Mouse (Mus musculus): ENCODE measurements around the gene Ccdc124. TPM values are rescaled to one million over a fixed set of nuclear protein-coding genes. Genes with fewer than 3 reads are reported as not detected.

The Ccdc124 gene
- polyA plus RNA-seq, 1 experiment from 2014 or later, result 182 TPM

- peaks cover 18% of the 10 kb centered on the region for H3K4me1 ChIP-seq (ENCODE audit: control insufficient read depth, insufficient read depth, low read length)
- H3K36me3 ChIP-seq (ENCODE audit: control insufficient read depth, insufficient read depth, low read length), result 0 out of 2 replicates have a peak, but pooled peaks cover 3% of the 10 kb centered on the region
- H3K9ac ChIP-seq (ENCODE audit: low read depth, low read length), result peak overlapping the region; percentile 82
- ATAC-seq, result peak; percentile 74
- H3K27ac ChIP-seq (ENCODE audit: low read length), result no peak overlapping the region
- peak overlapping the region; percentile 58 for H3K4me3 ChIP-seq (ENCODE audit: low read depth, low read length)
- no peaks in the 10 kb centered on the region for H3K27me3 ChIP-seq (ENCODE audit: control insufficient read depth, insufficient read depth, low read depth, low read length)
- no peaks in the 10 kb centered on the region for H3K9me3 ChIP-seq (replicated peaks; ENCODE audit: control insufficient read depth, low read length, poor library complexity, severe bottlenecking)
- 6% methylated on average over 31 of the region's 33 CpGs for WGBS
- peak overlapping the region; percentile 89 for H3K4me2 ChIP-seq (ENCODE audit: low read length)
Observed at GRCm38 (mm10) chr8:70856541-70857197, 17.1 kb downstream of the Ccdc124 start.

DNA sequence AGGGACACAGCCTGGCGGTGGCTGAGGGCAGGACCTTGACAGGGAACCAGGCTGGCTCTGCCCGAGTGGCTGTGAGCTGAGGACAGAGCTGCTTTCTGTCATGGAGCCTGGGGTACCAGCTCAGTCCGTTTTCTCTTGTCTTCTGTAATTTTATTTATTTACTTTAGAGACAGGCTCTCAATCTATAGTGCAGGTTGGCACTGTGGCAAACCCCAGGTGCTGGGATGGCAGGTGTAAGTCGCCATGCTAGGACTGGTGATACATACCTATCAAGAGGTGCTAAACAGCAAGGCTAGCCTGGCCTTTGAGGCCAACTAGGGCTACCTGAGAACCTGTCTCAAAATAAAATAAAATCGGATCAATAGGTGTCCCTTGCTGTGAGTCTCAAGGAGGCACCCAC lies 17.7 kb downstream of the Ccdc124 start:
- no peak for ATAC-seq
- Histone ChIP-seq H3K27me3 (ENCODE audit: control insufficient read depth, insufficient read depth, low read depth, low read length) (no peaks in the 10 kb centered on the region), H3K9ac (ENCODE audit: low read depth, low read length) (no peak overlapping the region; the same call in 1 of the 2 replicates), H3K36me3 (ENCODE audit: control insufficient read depth, insufficient read depth, low read length) (0 out of 2 replicates have a peak, but pooled peaks cover 3% of the 10 kb centered on the region), H3K4me3 (ENCODE audit: low read depth, low read length) (no peak overlapping the region; the same call in 1 of the 2 replicates), H3K9me3 (replicated peaks; ENCODE audit: control insufficient read depth, low read length, poor library complexity, severe bottlenecking) (no peaks in the 10 kb centered on the region), H3K27ac (ENCODE audit: low read length) (no peak overlapping the region), H3K4me2 (ENCODE audit: low read length) (peak overlapping the region; percentile 89), H3K4me1 (ENCODE audit: control insufficient read depth, insufficient read depth, low read length) (peaks cover 18% of the 10 kb centered on the region)
- WGBS, result 70% methylated on average over 5 of the region's 5 CpGs

- Histone ChIP-seq H3K9ac (ENCODE audit: low read depth, low read length) (no peak overlapping the region), H3K4me3 (ENCODE audit: low read depth, low read length) (no peak overlapping the region), H3K9me3 (replicated peaks; ENCODE audit: control insufficient read depth, low read length, poor library complexity, severe bottlenecking) (no peaks in the 10 kb centered on the region), H3K4me1 (ENCODE audit: control insufficient read depth, insufficient read depth, low read length) (peaks cover 18% of the 10 kb centered on the region), H3K36me3 (ENCODE audit: control insufficient read depth, insufficient read depth, low read length) (peaks cover 5% of the 10 kb centered on the region; the same call in 1 of the 2 replicates), H3K27ac (ENCODE audit: low read length) (no peak overlapping the region), H3K4me2 (ENCODE audit: low read length) (no peak overlapping the region), H3K27me3 (ENCODE audit: control insufficient read depth, insufficient read depth, low read depth, low read length) (no peaks in the 10 kb centered on the region)
- no peak for ATAC-seq
- 79% methylated on average over 2 of the region's 2 CpGs for WGBS
Observed at GRCm38 (mm10) chr8:70853863-70854262, 19.9 kb downstream of the Ccdc124 start.

DNA sequence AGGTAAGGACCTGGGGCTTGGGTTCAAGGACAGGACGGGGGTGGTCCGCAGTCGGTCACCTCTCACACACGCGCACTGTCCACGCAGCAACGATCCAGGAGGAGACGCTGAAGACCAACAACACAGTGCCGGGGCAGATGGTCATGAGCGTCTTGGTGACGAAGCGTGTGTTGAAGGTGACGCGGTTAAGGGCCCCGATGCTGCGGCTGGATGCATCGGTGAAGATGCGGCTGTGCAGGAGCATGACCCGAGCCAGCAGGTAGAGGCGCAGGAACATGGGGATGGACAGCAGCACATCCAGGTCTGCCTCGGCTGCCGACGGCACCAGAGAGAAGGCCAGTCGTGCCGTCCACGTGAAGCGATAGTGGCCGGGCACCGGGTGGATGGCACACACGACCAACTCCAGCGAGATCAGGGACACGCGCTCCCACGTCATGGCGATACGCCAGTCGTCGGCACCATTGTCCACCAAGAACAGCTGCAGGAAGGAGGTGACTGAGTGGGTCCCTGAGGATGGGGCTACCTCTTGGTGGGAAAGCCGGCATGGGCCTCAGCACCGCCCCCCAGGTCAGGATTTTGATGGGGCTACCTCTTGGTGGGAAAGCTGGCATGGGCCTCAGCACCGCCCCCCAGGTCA lies 21.0 kb downstream of the Ccdc124 start:
- Histone ChIP-seq H3K4me2 (ENCODE audit: low read length) (no peak overlapping the region), H3K36me3 (ENCODE audit: control insufficient read depth, insufficient read depth, low read length) (peaks cover 5% of the 10 kb centered on the region; the same call in 1 of the 2 replicates), H3K27ac (ENCODE audit: low read length) (no peak overlapping the region), H3K4me3 (ENCODE audit: low read depth, low read length) (no peak overlapping the region), H3K9ac (ENCODE audit: low read depth, low read length) (no peak overlapping the region), H3K9me3 (replicated peaks; ENCODE audit: control insufficient read depth, low read length, poor library complexity, severe bottlenecking) (no peaks in the 10 kb centered on the region), H3K4me1 (ENCODE audit: control insufficient read depth, insufficient read depth, low read length) (peaks cover 15% of the 10 kb centered on the region), H3K27me3 (ENCODE audit: control insufficient read depth, insufficient read depth, low read depth, low read length) (no peaks in the 10 kb centered on the region; the same call in 1 of the 2 replicates)
- WGBS, result 94% methylated on average over 41 of the region's 41 CpGs
- ATAC-seq, result no peak

GRCm38 (mm10) chr8:70851837-70852236 lies 21.9 kb downstream of the Ccdc124 start:
- no peak overlapping the region for H3K4me2 ChIP-seq (ENCODE audit: low read length)
- no peaks in the 10 kb centered on the region; the same call in 1 of the 2 replicates for H3K27me3 ChIP-seq (ENCODE audit: control insufficient read depth, insufficient read depth, low read depth, low read length)
- no peak overlapping the region for H3K27ac ChIP-seq (ENCODE audit: low read length)
- no peak overlapping the region for H3K4me3 ChIP-seq (ENCODE audit: low read depth, low read length)
- 0 out of 2 replicates have a peak overlapping the region, but pooled peaks have one; percentile 30 for H3K9ac ChIP-seq (ENCODE audit: low read depth, low read length)
- H3K4me1 ChIP-seq (ENCODE audit: control insufficient read depth, insufficient read depth, low read length), result peaks cover 8% of the 10 kb centered on the region
- no peak for ATAC-seq
- 67% methylated on average over 6 of the region's 6 CpGs for WGBS
- H3K9me3 ChIP-seq (replicated peaks; ENCODE audit: control insufficient read depth, low read length, poor library complexity, severe bottlenecking), result no peaks in the 10 kb centered on the region
- peaks cover 5% of the 10 kb centered on the region; the same call in 1 of the 2 replicates for H3K36me3 ChIP-seq (ENCODE audit: control insufficient read depth, insufficient read depth, low read length)

DNA sequence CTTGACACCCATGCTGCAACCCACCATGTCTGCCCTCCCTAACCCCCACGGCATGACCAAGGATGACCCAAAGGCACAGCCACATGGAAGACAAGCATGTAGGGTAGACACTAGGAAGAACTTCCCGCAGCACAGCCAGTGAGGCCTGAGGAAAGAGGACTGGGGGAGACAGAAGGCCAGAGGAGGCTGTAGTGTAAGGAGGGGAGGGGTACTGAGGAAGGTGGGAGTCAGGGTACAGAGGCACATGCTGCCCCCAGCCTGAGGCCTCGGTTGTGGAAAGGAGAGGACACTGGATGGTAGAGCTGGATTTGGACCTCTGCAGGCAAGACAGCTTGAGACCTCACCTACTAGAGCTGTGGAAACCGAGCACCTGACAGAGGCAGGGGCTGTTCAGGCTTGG lies 22.8 kb downstream of the Ccdc124 start:
- no peak for ATAC-seq
- Histone ChIP-seq H3K9me3 (replicated peaks; ENCODE audit: control insufficient read depth, low read length, poor library complexity, severe bottlenecking) (no peaks in the 10 kb centered on the region), H3K4me2 (ENCODE audit: low read length) (no peak overlapping the region), H3K4me1 (ENCODE audit: control insufficient read depth, insufficient read depth, low read length) (peaks cover 2% of the 10 kb centered on the region), H3K9ac (ENCODE audit: low read depth, low read length) (no peak overlapping the region), H3K36me3 (ENCODE audit: control insufficient read depth, insufficient read depth, low read length) (peaks cover 5% of the 10 kb centered on the region; the same call in 1 of the 2 replicates), H3K27ac (ENCODE audit: low read length) (no peak overlapping the region), H3K4me3 (ENCODE audit: low read depth, low read length) (no peak overlapping the region), H3K27me3 (ENCODE audit: control insufficient read depth, insufficient read depth, low read depth, low read length) (no peaks in the 10 kb centered on the region; the same call in 1 of the 2 replicates)
- 89% methylated on average over 4 of the region's 4 CpGs for WGBS

DNA sequence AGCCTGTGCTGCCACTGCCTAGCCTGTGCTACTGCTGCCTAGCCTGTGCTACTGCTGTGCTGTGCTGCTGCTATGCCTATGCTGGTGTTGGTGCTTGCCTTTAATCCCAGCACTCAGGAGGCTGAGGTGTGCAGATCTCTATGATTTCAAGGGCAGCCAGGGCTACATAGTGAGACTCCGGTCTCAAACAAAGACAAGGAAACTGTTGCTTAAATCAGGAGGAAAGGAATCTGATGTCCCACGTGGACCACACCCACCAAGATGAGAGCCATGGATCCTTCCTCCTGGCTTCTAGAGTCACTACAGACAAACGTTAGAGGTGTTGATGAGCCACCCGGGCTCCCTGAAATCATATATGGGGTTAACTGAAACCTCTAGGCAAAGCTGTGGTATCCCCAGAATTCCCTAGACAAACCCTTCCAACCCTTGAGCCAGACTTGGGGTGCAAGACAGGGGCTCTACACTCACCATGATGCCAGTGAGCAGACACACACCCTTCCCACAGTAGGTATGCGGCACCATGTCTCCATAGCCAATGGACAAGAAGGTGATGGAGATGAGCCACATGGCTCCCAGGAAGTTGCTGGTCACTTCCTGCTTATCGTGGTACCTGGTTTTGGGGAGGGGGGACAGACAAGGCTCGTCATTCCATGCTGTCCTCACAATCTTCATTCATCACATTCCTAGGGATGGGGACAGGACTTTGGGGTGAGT lies 23.4 kb downstream of the Ccdc124 start:
- Histone ChIP-seq H3K9me3 (replicated peaks; ENCODE audit: control insufficient read depth, low read length, poor library complexity, severe bottlenecking) (no peaks in the 10 kb centered on the region), H3K4me1 (ENCODE audit: control insufficient read depth, insufficient read depth, low read length) (no peaks in the 10 kb centered on the region), H3K27me3 (ENCODE audit: control insufficient read depth, insufficient read depth, low read depth, low read length) (no peaks in the 10 kb centered on the region; the same call in 1 of the 2 replicates), H3K4me2 (ENCODE audit: low read length) (no peak overlapping the region), H3K27ac (ENCODE audit: low read length) (no peak overlapping the region), H3K36me3 (ENCODE audit: control insufficient read depth, insufficient read depth, low read length) (peaks cover 5% of the 10 kb centered on the region; the same call in 1 of the 2 replicates), H3K9ac (ENCODE audit: low read depth, low read length) (no peak overlapping the region), H3K4me3 (ENCODE audit: low read depth, low read length) (no peak overlapping the region)
- ATAC-seq, result no peak
- WGBS, result 81% methylated on average over 7 of the region's 7 CpGs

DNA sequence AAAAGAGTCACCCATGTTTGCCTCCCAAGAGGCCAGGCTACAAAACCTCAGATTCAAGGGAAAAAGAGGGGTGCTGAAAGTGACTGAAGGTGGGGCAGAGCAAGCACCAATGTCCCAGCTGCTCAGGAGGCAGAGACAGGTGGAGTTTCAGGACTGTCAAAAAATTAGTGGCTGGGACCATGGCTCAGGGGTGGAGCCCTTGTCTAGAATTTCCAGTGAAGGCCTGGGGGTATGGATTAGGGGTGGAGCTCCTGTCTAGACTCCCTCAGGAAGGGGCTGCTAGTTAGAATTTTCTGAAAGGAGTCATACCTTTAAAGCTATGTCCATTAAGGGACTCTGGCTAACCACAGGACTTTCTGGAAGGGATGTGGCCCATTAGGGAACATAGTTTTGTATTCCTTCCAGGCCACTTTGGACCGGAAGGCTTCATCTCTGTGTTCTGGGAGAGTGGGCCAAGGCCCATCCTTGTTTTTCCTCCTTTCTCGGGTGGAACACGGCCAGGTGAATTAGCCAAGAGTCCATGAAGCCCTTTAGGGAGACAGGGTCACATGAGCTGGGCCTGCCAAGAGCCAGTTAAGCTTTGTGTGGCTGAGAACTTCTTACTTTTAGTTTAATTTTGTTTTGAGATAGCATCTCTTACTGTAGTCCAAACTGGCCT lies 24.3 kb downstream of the Ccdc124 start:
- Histone ChIP-seq H3K4me2 (ENCODE audit: low read length) (no peak overlapping the region), H3K9ac (ENCODE audit: low read depth, low read length) (no peak overlapping the region), H3K9me3 (replicated peaks; ENCODE audit: control insufficient read depth, low read length, poor library complexity, severe bottlenecking) (no peaks in the 10 kb centered on the region), H3K36me3 (ENCODE audit: control insufficient read depth, insufficient read depth, low read length) (peaks cover 5% of the 10 kb centered on the region; the same call in 1 of the 2 replicates), H3K4me1 (ENCODE audit: control insufficient read depth, insufficient read depth, low read length) (no peaks in the 10 kb centered on the region), H3K4me3 (ENCODE audit: low read depth, low read length) (no peak overlapping the region), H3K27me3 (ENCODE audit: control insufficient read depth, insufficient read depth, low read depth, low read length) (no peaks in the 10 kb centered on the region; the same call in 1 of the 2 replicates), H3K27ac (ENCODE audit: low read length) (no peak overlapping the region)
- 88% methylated on average over 3 of the region's 3 CpGs for WGBS
- ATAC-seq, result no peak
